Mouse (Mus musculus): ENCODE results near the gene Cdh12. TPM values are rescaled to one million over a fixed set of nuclear protein-coding genes. Genes with fewer than 3 reads are reported as not detected.

Gene Cdh12
- polyA plus RNA-seq, 1 experiment, result not detected

GRCm38 (mm10) chr15:21407324-21408044, 958.4 kb downstream of the Cdh12 start:
- H3K4me3 ChIP-seq (ENCODE audit: control insufficient read depth, insufficient read depth, low read length), result no peak overlapping the region
- H3K4me1 ChIP-seq (replicated peaks; ENCODE audit: control insufficient read depth, insufficient read depth, low read length), result no peaks in the 10 kb centered on the region
- WGBS, result 74% methylated on average over 2 of the region's 2 CpGs
- no peaks in the 10 kb centered on the region for H3K27me3 ChIP-seq (ENCODE audit: control insufficient read depth, insufficient read depth, low read length)
- H3K36me3 ChIP-seq (ENCODE audit: control insufficient read depth, insufficient read depth, low read length), result no peaks in the 10 kb centered on the region
- H3K27ac ChIP-seq (ENCODE audit: control insufficient read depth, insufficient read depth, low read length), result no peak overlapping the region
- no peak for TF ChIP-seq POLR2A (IDR thresholded peaks at IDR 0.05; ENCODE audit: control insufficient read depth, extremely low read depth, insufficient read depth, low read length, poor library complexity)
- TF ChIP-seq CTCF (IDR thresholded peaks at IDR 0.05; ENCODE audit: borderline replicate concordance, control insufficient read depth, extremely low read depth, insufficient read depth, low read length, poor library complexity), result no peak
- no peak for DNase-seq

DNA sequence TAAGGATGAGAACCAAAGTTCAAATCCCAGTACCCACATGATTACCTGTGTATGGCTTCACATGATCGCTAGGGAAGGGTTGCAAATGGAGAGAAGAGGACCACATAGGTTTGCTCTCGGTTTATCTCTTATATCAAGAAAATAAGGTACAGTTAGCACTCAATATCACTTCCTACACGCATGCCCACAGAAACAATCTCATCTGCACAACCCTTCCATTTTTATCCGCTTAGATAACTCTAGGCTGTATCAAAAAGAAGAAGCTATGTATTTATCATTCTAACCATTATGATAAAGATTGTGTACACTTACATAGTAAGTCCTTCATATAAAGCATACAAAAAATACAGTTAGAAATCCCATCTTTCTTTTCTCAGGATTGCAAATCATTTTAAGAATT, 988.3 kb downstream of the Cdh12 start:
- H3K4me3 ChIP-seq (ENCODE audit: control insufficient read depth, insufficient read depth, low read length), result no peak overlapping the region
- no peak for DNase-seq
- WGBS, result 93% methylated on average over 4 of the region's 4 CpGs
- no peak overlapping the region for H3K27ac ChIP-seq (ENCODE audit: control insufficient read depth, insufficient read depth, low read length)
- no peaks in the 10 kb centered on the region for H3K36me3 ChIP-seq (ENCODE audit: control insufficient read depth, insufficient read depth, low read length)
- no peaks in the 10 kb centered on the region for H3K4me1 ChIP-seq (replicated peaks; ENCODE audit: control insufficient read depth, insufficient read depth, low read length)
- no peaks in the 10 kb centered on the region for H3K27me3 ChIP-seq (ENCODE audit: control insufficient read depth, insufficient read depth, low read length)
- TF ChIP-seq POLR2A (IDR thresholded peaks at IDR 0.05; ENCODE audit: control insufficient read depth, extremely low read depth, insufficient read depth, low read length, poor library complexity), result no peak
- no peak for TF ChIP-seq CTCF (IDR thresholded peaks at IDR 0.05; ENCODE audit: borderline replicate concordance, control insufficient read depth, extremely low read depth, insufficient read depth, low read length, poor library complexity)

DNA sequence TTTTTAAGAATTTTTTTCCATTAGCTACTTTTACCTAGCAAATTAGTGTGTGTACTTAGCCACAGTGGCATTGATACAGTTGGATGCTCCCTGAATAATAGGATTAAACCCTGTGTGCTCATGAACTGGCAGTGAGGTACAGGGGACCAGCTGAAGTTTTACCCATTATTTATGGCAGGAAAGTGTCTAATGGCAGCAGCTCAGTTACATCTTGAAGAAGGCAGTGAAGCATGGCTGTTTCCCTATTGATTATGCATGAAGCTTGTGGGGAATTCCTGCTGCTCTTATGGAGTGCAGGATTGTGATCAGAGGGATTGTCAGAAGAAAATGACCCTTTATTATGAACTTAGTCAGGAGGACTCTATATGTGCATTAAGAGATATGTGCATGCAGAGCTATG, 988.9 kb downstream of the Cdh12 start:
- DNase-seq, result no peak
- H3K36me3 ChIP-seq (ENCODE audit: control insufficient read depth, insufficient read depth, low read length), result no peaks in the 10 kb centered on the region
- H3K4me3 ChIP-seq (ENCODE audit: control insufficient read depth, insufficient read depth, low read length), result no peak overlapping the region
- no peaks in the 10 kb centered on the region for H3K4me1 ChIP-seq (replicated peaks; ENCODE audit: control insufficient read depth, insufficient read depth, low read length)
- no peaks in the 10 kb centered on the region for H3K27me3 ChIP-seq (ENCODE audit: control insufficient read depth, insufficient read depth, low read length)
- no peak overlapping the region for H3K27ac ChIP-seq (ENCODE audit: control insufficient read depth, insufficient read depth, low read length)
- no peak for TF ChIP-seq POLR2A (IDR thresholded peaks at IDR 0.05; ENCODE audit: control insufficient read depth, extremely low read depth, insufficient read depth, low read length, poor library complexity)
- no peak for TF ChIP-seq CTCF (IDR thresholded peaks at IDR 0.05; ENCODE audit: borderline replicate concordance, control insufficient read depth, extremely low read depth, insufficient read depth, low read length, poor library complexity)

DNA sequence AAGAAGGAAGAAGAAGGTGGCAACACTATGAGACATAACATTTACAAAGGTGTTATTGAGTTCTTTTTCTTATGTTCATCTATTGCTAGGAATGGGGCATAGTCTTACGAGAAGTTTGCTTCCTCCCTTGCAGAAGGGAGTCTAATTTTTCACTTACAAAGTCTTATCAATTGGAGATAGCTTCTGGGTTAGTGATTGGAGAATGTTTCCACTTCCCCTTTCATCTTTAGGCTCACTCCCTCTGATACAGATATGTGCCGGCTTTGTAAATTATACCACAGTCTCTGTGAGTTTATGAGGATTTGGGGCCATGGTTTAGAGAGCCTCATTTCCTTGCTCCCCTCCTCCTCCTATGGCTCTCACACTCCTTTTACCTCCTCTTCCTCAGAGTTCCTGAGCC, 1009.0 kb downstream of the Cdh12 start:
- WGBS, result 85% methylated on average over 2 of the region's 2 CpGs
- H3K27me3 ChIP-seq (ENCODE audit: control insufficient read depth, insufficient read depth, low read length), result no peaks in the 10 kb centered on the region
- no peaks in the 10 kb centered on the region for H3K36me3 ChIP-seq (ENCODE audit: control insufficient read depth, insufficient read depth, low read length)
- DNase-seq, result no peak
- TF ChIP-seq POLR2A (IDR thresholded peaks at IDR 0.05; ENCODE audit: control insufficient read depth, extremely low read depth, insufficient read depth, low read length, poor library complexity), result no peak
- no peak for TF ChIP-seq CTCF (IDR thresholded peaks at IDR 0.05; ENCODE audit: borderline replicate concordance, control insufficient read depth, extremely low read depth, insufficient read depth, low read length, poor library complexity)
- no peak overlapping the region for H3K27ac ChIP-seq (ENCODE audit: control insufficient read depth, insufficient read depth, low read length)
- H3K4me1 ChIP-seq (replicated peaks; ENCODE audit: control insufficient read depth, insufficient read depth, low read length), result no peaks in the 10 kb centered on the region
- no peak overlapping the region for H3K4me3 ChIP-seq (ENCODE audit: control insufficient read depth, insufficient read depth, low read length)

- no peak overlapping the region for H3K27ac ChIP-seq (ENCODE audit: control insufficient read depth, insufficient read depth, low read length)
- no peaks in the 10 kb centered on the region for H3K27me3 ChIP-seq (ENCODE audit: control insufficient read depth, insufficient read depth, low read length)
- TF ChIP-seq CTCF (IDR thresholded peaks at IDR 0.05; ENCODE audit: borderline replicate concordance, control insufficient read depth, extremely low read depth, insufficient read depth, low read length, poor library complexity) (no peak), POLR2A (IDR thresholded peaks at IDR 0.05; ENCODE audit: control insufficient read depth, extremely low read depth, insufficient read depth, low read length, poor library complexity) (no peak)
- H3K4me3 ChIP-seq (ENCODE audit: control insufficient read depth, insufficient read depth, low read length), result no peak overlapping the region
- no peak for DNase-seq
- no peaks in the 10 kb centered on the region for H3K36me3 ChIP-seq (ENCODE audit: control insufficient read depth, insufficient read depth, low read length)
- no peaks in the 10 kb centered on the region for H3K4me1 ChIP-seq (replicated peaks; ENCODE audit: control insufficient read depth, insufficient read depth, low read length)
These were observed 1070.3 kb downstream of the Cdh12 start for GRCm38 (mm10) chr15:21519355-21519869.

- H3K4me3 ChIP-seq (ENCODE audit: control insufficient read depth, insufficient read depth, low read length), result no peak overlapping the region
- H3K36me3 ChIP-seq (ENCODE audit: control insufficient read depth, insufficient read depth, low read length), result no peaks in the 10 kb centered on the region
- no peak overlapping the region for H3K27ac ChIP-seq (ENCODE audit: control insufficient read depth, insufficient read depth, low read length)
- DNase-seq, result no peak
- WGBS, result 70% methylated on average over 4 of the region's 4 CpGs
- H3K27me3 ChIP-seq (ENCODE audit: control insufficient read depth, insufficient read depth, low read length), result no peaks in the 10 kb centered on the region
- TF ChIP-seq POLR2A (IDR thresholded peaks at IDR 0.05; ENCODE audit: control insufficient read depth, extremely low read depth, insufficient read depth, low read length, poor library complexity), result no peak
- TF ChIP-seq CTCF (IDR thresholded peaks at IDR 0.05; ENCODE audit: borderline replicate concordance, control insufficient read depth, extremely low read depth, insufficient read depth, low read length, poor library complexity), result no peak
- H3K4me1 ChIP-seq (replicated peaks; ENCODE audit: control insufficient read depth, insufficient read depth, low read length), result no peaks in the 10 kb centered on the region
These were observed 1081.7 kb downstream of the Cdh12 start for GRCm38 (mm10) chr15:21530804-21531203.

All from thymus, adult 2 months (tissue).